In genomic region chr5:101523490-101523889, GRCm38 (mm10) we compare ENCODE assay signal across 13 mouse cellular contexts.
DNase-seq lines count a peak whose midpoint lies in the region; ATAC-seq and TF ChIP-seq lines count a peak whose summit lies in the region.
"Had no signal": no experiment of that assay in that cellular context is flagged by ENCODE, and none has a peak within 500 bp of the region (broad histone marks: within the 10 kb centered on the region; RNA-seq: fewer than 3 reads in every experiment).

No protein-coding gene starts in this region.

- no peak for ATAC-seq in forebrain, embryonic 15.5 days (replicated peaks)
- no peak for ATAC-seq in forebrain, embryonic 11.5 days (replicated peaks; ENCODE audit: low FRiP score)
- no peak for ATAC-seq in limb, embryonic 12.5 days (ENCODE audit: insufficient number of reproducible peaks, insufficient read depth, low FRiP score, low TSS enrichment, low read depth)
- ATAC-seq in hindbrain, postnatal 0 days, result no peak
- no peak for ATAC-seq in neural tube, embryonic 13.5 days (ENCODE audit: low read depth)
- ATAC-seq: inflammation-experienced regulatory T-cells, adult 6 months had no signal

- no peak for TF ChIP-seq CTCF in hindbrain, postnatal 0 days (IDR thresholded peaks at IDR 0.05; ENCODE audit: low read depth)
- no peak for TF ChIP-seq CTCF in cerebellum, adult 2 months (IDR thresholded peaks at IDR 0.05; ENCODE audit: borderline replicate concordance, insufficient read depth, low read depth, low read length)

- H3K9ac ChIP-seq in forebrain, embryonic 15.5 days (replicated peaks), result no peak overlapping the region
- no peak overlapping the region for H3K9ac ChIP-seq in forebrain, embryonic 11.5 days (ENCODE audit: low read length)
- no peak overlapping the region for H3K9ac ChIP-seq in limb, embryonic 12.5 days (replicated peaks)
- H3K9ac ChIP-seq in hindbrain, postnatal 0 days (replicated peaks; ENCODE audit: low read length), result no peak overlapping the region
- no peak overlapping the region for H3K9ac ChIP-seq in neural tube, embryonic 13.5 days

- DNase-seq in forebrain, embryonic 11.5 days (ENCODE audit: low spot score), result no peak
- DNase-seq in limb, embryonic 10.5 days (ENCODE audit: low spot score), result no peak
- DNase-seq in hindbrain, postnatal 0 days (ENCODE audit: low spot score), result no peak
- no peak for DNase-seq in left cerebral cortex, postnatal 4 days
- DNase-seq in cerebellum, adult 2 months, result no peak
- DNase-seq: cerebellum, adult 11-12 months; gastrocnemius, postnatal 36 days; thymus, adult 18-20 months had no signal

- peaks cover 85% of the 10 kb centered on the region for H3K27me3 ChIP-seq in forebrain, embryonic 15.5 days
- H3K27me3 ChIP-seq in forebrain, embryonic 11.5 days (ENCODE audit: control insufficient read depth, insufficient read depth, low read length), result peaks cover 90% of the 10 kb centered on the region
- H3K27me3 ChIP-seq in limb, embryonic 12.5 days, result peaks cover 42% of the 10 kb centered on the region
- peaks cover 53% of the 10 kb centered on the region for H3K27me3 ChIP-seq in limb, embryonic 10.5 days (ENCODE audit: low read depth, poor library complexity, severe bottlenecking)
- H3K27me3 ChIP-seq in hindbrain, postnatal 0 days (ENCODE audit: insufficient read depth, low read length), result peaks cover 76% of the 10 kb centered on the region
- peaks cover 97% of the 10 kb centered on the region for H3K27me3 ChIP-seq in neural tube, embryonic 13.5 days
- H3K27me3 ChIP-seq in cerebellum, adult 2 months (ENCODE audit: control insufficient read depth, insufficient read depth, low read length), result no peaks in the 10 kb centered on the region; the same call in 1 of the 2 replicates

- H3K4me2 ChIP-seq in forebrain, embryonic 15.5 days (replicated peaks), result peak overlapping the region; percentile 16; the same call in 1 of the 2 replicates
- H3K4me2 ChIP-seq in forebrain, embryonic 11.5 days (ENCODE audit: low read depth, low read length, severe bottlenecking), result no peak overlapping the region
- H3K4me2 ChIP-seq in limb, embryonic 12.5 days, result peak overlapping the region; percentile 39
- H3K4me2 ChIP-seq in hindbrain, postnatal 0 days (ENCODE audit: low read depth, low read length), result 0 out of 2 replicates have a peak overlapping the region, but pooled peaks have one; percentile 10
- H3K4me2 ChIP-seq in neural tube, embryonic 13.5 days, result peak overlapping the region; percentile 15; the same call in 1 of the 2 replicates

- peaks cover 20% of the 10 kb centered on the region for H3K4me1 ChIP-seq in forebrain, embryonic 15.5 days
- H3K4me1 ChIP-seq in forebrain, embryonic 11.5 days (replicated peaks; ENCODE audit: control insufficient read depth, insufficient read depth, low read length), result peaks cover 10% of the 10 kb centered on the region; the same call in 1 of the 2 replicates
- H3K4me1 ChIP-seq in limb, embryonic 12.5 days (replicated peaks), result peaks cover 21% of the 10 kb centered on the region
- peaks cover 14% of the 10 kb centered on the region for H3K4me1 ChIP-seq in limb, embryonic 10.5 days
- peaks cover 4% of the 10 kb centered on the region; the same call in 1 of the 2 replicates for H3K4me1 ChIP-seq in hindbrain, postnatal 0 days (ENCODE audit: insufficient read depth, low read length)
- H3K4me1 ChIP-seq in neural tube, embryonic 13.5 days (replicated peaks), result peaks cover 35% of the 10 kb centered on the region
- no peaks in the 10 kb centered on the region for H3K4me1 ChIP-seq in cerebellum, adult 2 months (ENCODE audit: control insufficient read depth, insufficient read depth, low read length)

- no peak overlapping the region for H3K4me3 ChIP-seq in forebrain, embryonic 15.5 days
- no peak overlapping the region for H3K4me3 ChIP-seq in forebrain, embryonic 11.5 days (ENCODE audit: low read depth, low read length)
- H3K4me3 ChIP-seq in limb, embryonic 12.5 days (replicated peaks), result 0 out of 2 replicates have a peak overlapping the region, but pooled peaks have one; percentile 1
- no peak overlapping the region for H3K4me3 ChIP-seq in limb, embryonic 10.5 days
- H3K4me3 ChIP-seq in hindbrain, postnatal 0 days (ENCODE audit: low read length), result no peak overlapping the region
- H3K4me3 ChIP-seq in neural tube, embryonic 13.5 days, result no peak overlapping the region
- no peak overlapping the region for H3K4me3 ChIP-seq in cerebellum, adult 2 months (replicated peaks; ENCODE audit: insufficient read depth, low read depth, low read length)

- H3K36me3 ChIP-seq in forebrain, embryonic 15.5 days, result no peaks in the 10 kb centered on the region
- H3K36me3 ChIP-seq in forebrain, embryonic 11.5 days (ENCODE audit: control insufficient read depth, insufficient read depth, low read length), result no peaks in the 10 kb centered on the region
- no peaks in the 10 kb centered on the region for H3K36me3 ChIP-seq in limb, embryonic 12.5 days
- no peaks in the 10 kb centered on the region for H3K36me3 ChIP-seq in limb, embryonic 10.5 days
- H3K36me3 ChIP-seq in hindbrain, postnatal 0 days (ENCODE audit: insufficient read depth, low read length), result no peaks in the 10 kb centered on the region
- no peaks in the 10 kb centered on the region for H3K36me3 ChIP-seq in neural tube, embryonic 13.5 days
- H3K36me3 ChIP-seq: G1E had no signal

- intact Hi-C loops in left cerebral cortex, postnatal 4 days (cut with DNase I), result no loop called here

- no peak for TF ChIP-seq POLR2A in cerebellum, adult 2 months (IDR thresholded peaks at IDR 0.05; ENCODE audit: borderline replicate concordance, insufficient read depth, low read length)

- no peak overlapping the region for H3K27ac ChIP-seq in forebrain, embryonic 15.5 days (replicated peaks)
- H3K27ac ChIP-seq in forebrain, embryonic 11.5 days (ENCODE audit: low read depth, low read length), result no peak overlapping the region
- no peak overlapping the region for H3K27ac ChIP-seq in limb, embryonic 12.5 days
- H3K27ac ChIP-seq in limb, embryonic 10.5 days, result no peak overlapping the region
- H3K27ac ChIP-seq in hindbrain, postnatal 0 days, result no peak overlapping the region
- no peak overlapping the region for H3K27ac ChIP-seq in neural tube, embryonic 13.5 days (replicated peaks)
- H3K27ac ChIP-seq in cerebellum, adult 2 months (ENCODE audit: insufficient read depth, low read length), result no peak overlapping the region

- no peaks in the 10 kb centered on the region for H3K9me3 ChIP-seq in forebrain, embryonic 15.5 days
- H3K9me3 ChIP-seq in forebrain, embryonic 11.5 days (ENCODE audit: control insufficient read depth, low read length), result no peaks in the 10 kb centered on the region
- no peaks in the 10 kb centered on the region for H3K9me3 ChIP-seq in limb, embryonic 12.5 days
- H3K9me3 ChIP-seq in limb, embryonic 10.5 days (replicated peaks), result no peaks in the 10 kb centered on the region
- no peaks in the 10 kb centered on the region for H3K9me3 ChIP-seq in hindbrain, postnatal 0 days (ENCODE audit: low read length)
- no peaks in the 10 kb centered on the region for H3K9me3 ChIP-seq in neural tube, embryonic 13.5 days

- WGBS in forebrain, embryonic 15.5 days, result 14% methylated on average over 7 of the region's 7 CpGs
- WGBS in forebrain, embryonic 11.5 days, result 20% methylated on average over 7 of the region's 7 CpGs
- WGBS in limb, embryonic 12.5 days, result 51% methylated on average over 4 of the region's 7 CpGs
- 61% methylated on average over 6 of the region's 7 CpGs for whole genome bisulfite sequencing in limb, embryonic 10.5 days
- WGBS in hindbrain, postnatal 0 days, result 10% methylated on average over 6 of the region's 7 CpGs
- 8% methylated on average over 7 of the region's 7 CpGs for WGBS in neural tube, embryonic 13.5 days
- 8% methylated on average over 7 of the region's 7 CpGs for WGBS in cerebellum, adult 2 months
